Mouse (Mus musculus) stomach, postnatal 0 days (tissue): Measurements from ENCODE around the gene Smim20. TPM values are rescaled to one million over a fixed set of nuclear protein-coding genes. Genes with fewer than 3 reads are reported as not detected.

Experiments used
- ATAC-seq: fragments of 200-750 bp; cut with Nextera tagmentation; 2 replicates; pipeline ENCODE4 v1.8.0; 2017; ENCODE audit not compliant: low FRiP score, low TSS enrichment
- DNase-seq: peaks from one replicate; pipeline ENCODE4 v3.0.0-alpha.2; 2016; ENCODE audit warnings: low spot score
- H3K27ac ChIP-seq: fragments of 300-500 bp; sonication (generic); replicated peaks from 2 replicates; pipeline ENCODE4 v1.5.1; 2014; ENCODE audit warnings: mild to moderate bottlenecking, control low read depth
- H3K27me3 ChIP-seq: fragments of 300-500 bp; sonication (generic); 2 replicates; pipeline ENCODE4 v1.6.1; 2014; ENCODE audit warnings: low read length; ENCODE audit not compliant: control insufficient read depth, insufficient read depth
- H3K36me3 ChIP-seq: fragments of 300-500 bp; sonication (generic); 2 replicates; pipeline ENCODE4 v1.6.1; 2014; ENCODE audit warnings: low read length, mixed read lengths; ENCODE audit not compliant: control insufficient read depth, insufficient read depth
- H3K4me1 ChIP-seq: fragments of 300-500 bp; sonication (generic); replicated peaks from 2 replicates; pipeline ENCODE4 v1.6.1; 2014; ENCODE audit warnings: antibody characterized with exemption; ENCODE audit not compliant: control insufficient read depth, insufficient read depth
- H3K4me2 ChIP-seq: fragments of 300-500 bp; sonication (generic); replicated peaks from 2 replicates; pipeline ENCODE4 v1.6.1; 2014; ENCODE audit warnings: low read depth, mild to moderate bottlenecking, control low read depth, moderate library complexity
- H3K4me3 ChIP-seq: fragments of 300-500 bp; sonication (generic); 2 replicates; pipeline ENCODE4 v1.5.1; 2014; ENCODE audit warnings: low read depth, low read length, control low read depth
- H3K9ac ChIP-seq: fragments of 300-500 bp; sonication (generic); 2 replicates; pipeline ENCODE4 v1.6.1; 2014; ENCODE audit warnings: mild to moderate bottlenecking, low read length, control low read depth, mixed read lengths
- H3K9me3 ChIP-seq: fragments of 300-500 bp; sonication (generic); 2 replicates; pipeline ENCODE4 v1.6.1; 2016; ENCODE audit warnings: low read length; ENCODE audit not compliant: control insufficient read depth
- CTCF ChIP-seq: IDR thresholded peaks from 2 replicates; pipeline ENCODE4 v1.5.1; 2016; ENCODE audit warnings: antibody characterized with exemption, low read depth, mild to moderate bottlenecking, moderate library complexity
- EP300 ChIP-seq: optimal IDR thresholded peaks from 2 replicates; pipeline ENCODE3; 2016; ENCODE audit warnings: antibody characterized with exemption
- WGBS: fragments of 180-500 bp; shearing (Covaris S2); extraction: QIAGEN DNeasy Blood & Tissue Kit; methylation state at CpG from one replicate; pipeline ENCODE4 v1.1.7; 2014; 5-methylcytosine and 5-hydroxymethylcytosine counted together
- polyA plus RNA-seq: library from polyadenylated mRNA; unstranded; fragments of >200 nt; fragmentation: Nextera tagmentation; extraction: Ambion mirVana; gene quantifications from 2 replicates; pipeline ENCODE4 v1.2.1, GENCODE M21; 2015

Smim20 gene
- polyA plus RNA-seq, 1 experiment from 2014 or later = 82.9 TPM

- no peaks in the 10 kb centered on the region for H3K9me3 ChIP-seq
- no peak overlapping the region for H3K4me3 ChIP-seq
- no peak overlapping the region for H3K4me2 ChIP-seq
- H3K36me3 ChIP-seq = no peaks in the 10 kb centered on the region; the same call in 1 of the 2 replicates
- no peak for DNase-seq
- no peak for TF ChIP-seq CTCF
- TF ChIP-seq EP300 = no peak
- WGBS = 87% methylated on average over 5 of the region's 5 CpGs
- no peak for ATAC-seq
- 0 out of 2 replicates have a peak, but pooled peaks cover 2% of the 10 kb centered on the region for H3K4me1 ChIP-seq
- H3K27ac ChIP-seq = no peak overlapping the region
- H3K27me3 ChIP-seq = no peaks in the 10 kb centered on the region
- no peak overlapping the region for H3K9ac ChIP-seq
These were observed 2.9 kb downstream of the Smim20 start for GRCm38 (mm10) chr5:53269799-53270198.

GRCm38 (mm10) chr5:53270947-53271711, 4.2 kb downstream of the Smim20 start:
- H3K4me3 ChIP-seq = no peak overlapping the region
- no peak for DNase-seq
- H3K4me1 ChIP-seq = 0 out of 2 replicates have a peak, but pooled peaks cover 2% of the 10 kb centered on the region
- no peak for ATAC-seq
- no peak overlapping the region for H3K27ac ChIP-seq
- H3K9me3 ChIP-seq = no peaks in the 10 kb centered on the region
- no peak for TF ChIP-seq CTCF
- TF ChIP-seq EP300 = no peak
- H3K27me3 ChIP-seq = no peaks in the 10 kb centered on the region
- no peak overlapping the region for H3K9ac ChIP-seq
- H3K36me3 ChIP-seq = no peaks in the 10 kb centered on the region; the same call in 1 of the 2 replicates
- 78% methylated on average over 13 of the region's 13 CpGs for WGBS
- H3K4me2 ChIP-seq = no peak overlapping the region

- Histone ChIP-seq H3K4me1 (0 out of 2 replicates have a peak, but pooled peaks cover 2% of the 10 kb centered on the region), H3K4me2 (no peak overlapping the region), H3K36me3 (peaks cover 3% of the 10 kb centered on the region), H3K4me3 (no peak overlapping the region), H3K9ac (no peak overlapping the region), H3K27ac (no peak overlapping the region), H3K27me3 (no peaks in the 10 kb centered on the region), H3K9me3 (no peaks in the 10 kb centered on the region)
- TF ChIP-seq CTCF (no peak), EP300 (no peak)
- DNase-seq (no peak), ATAC-seq (no peak)
- WGBS = 91% methylated on average over 4 of the region's 4 CpGs
These were observed 5.7 kb downstream of the Smim20 start for GRCm38 (mm10) chr5:53272626-53273025.

- Histone ChIP-seq H3K27me3 (no peaks in the 10 kb centered on the region), H3K27ac (no peak overlapping the region), H3K4me2 (no peak overlapping the region), H3K4me3 (no peak overlapping the region), H3K36me3 (peaks cover 3% of the 10 kb centered on the region), H3K4me1 (0 out of 2 replicates have a peak, but pooled peaks cover 2% of the 10 kb centered on the region), H3K9me3 (no peaks in the 10 kb centered on the region), H3K9ac (no peak overlapping the region)
- no peak for ATAC-seq
- WGBS = 79% methylated on average over 5 of the region's 5 CpGs
- no peak for DNase-seq
- TF ChIP-seq EP300 (no peak), CTCF (no peak)
These were observed 7.0 kb downstream of the Smim20 start for GRCm38 (mm10) chr5:53273699-53274430.

- H3K27me3 ChIP-seq = no peaks in the 10 kb centered on the region
- no peak overlapping the region for H3K4me2 ChIP-seq
- H3K4me1 ChIP-seq = 0 out of 2 replicates have a peak, but pooled peaks cover 2% of the 10 kb centered on the region
- no peaks in the 10 kb centered on the region for H3K9me3 ChIP-seq
- ATAC-seq (no peak), DNase-seq (peak; percentile 55)
- H3K9ac ChIP-seq = no peak overlapping the region
- H3K36me3 ChIP-seq = peaks cover 3% of the 10 kb centered on the region
- H3K27ac ChIP-seq = no peak overlapping the region
- 41% methylated on average over 5 of the region's 5 CpGs for WGBS
- TF ChIP-seq EP300 (no peak), CTCF (peak; percentile 77)
- H3K4me3 ChIP-seq = no peak overlapping the region
These were observed 8.0 kb downstream of the Smim20 start for GRCm38 (mm10) chr5:53274811-53275355.
